Mouse (Mus musculus) limb, embryonic 11.5 days (tissue): Measurements from ENCODE around the gene Washc2. TPM values are rescaled to one million over a fixed set of nuclear protein-coding genes. Genes with fewer than 3 reads are reported as not detected.

Experiments used
- ATAC-seq: fragments of 200-750 bp; cut with Nextera tagmentation; 2 replicates; pipeline ENCODE4 v1.8.0; 2017; ENCODE audit warnings: low read depth; ENCODE audit not compliant: insufficient number of reproducible peaks, low FRiP score, low TSS enrichment
- DNase-seq: peaks from one replicate; pipeline ENCODE4 v3.0.0-alpha.2; 2015; ENCODE audit warnings: low spot score
- H3K27ac ChIP-seq: fragments of 300-500 bp; sonication (generic); replicated peaks from 2 replicates; pipeline ENCODE4 v1.5.1; 2014; ENCODE audit warnings: low read depth, mild to moderate bottlenecking, low read length
- H3K27me3 ChIP-seq: fragments of 300-500 bp; sonication (generic); 2 replicates; pipeline ENCODE4 v1.6.1; 2014; ENCODE audit warnings: mild to moderate bottlenecking, low read length, mixed read lengths; ENCODE audit not compliant: control insufficient read depth, insufficient read depth
- H3K36me3 ChIP-seq: fragments of 300-500 bp; sonication (generic); 2 replicates; pipeline ENCODE4 v1.6.1; 2014; ENCODE audit warnings: mild to moderate bottlenecking, low read length, moderate library complexity, mixed read lengths; ENCODE audit not compliant: control insufficient read depth, insufficient read depth
- H3K4me1 ChIP-seq: fragments of 300-500 bp; sonication (generic); 2 replicates; pipeline ENCODE4 v1.6.1; 2014; ENCODE audit warnings: low read length, mixed read lengths; ENCODE audit not compliant: control insufficient read depth, insufficient read depth
- H3K4me2 ChIP-seq: fragments of 300-500 bp; sonication (generic); 2 replicates; pipeline ENCODE4 v1.6.1; 2014; ENCODE audit warnings: low read depth, mild to moderate bottlenecking, moderate library complexity; ENCODE audit not compliant: severe bottlenecking
- H3K4me3 ChIP-seq: fragments of 300-500 bp; sonication (generic); 2 replicates; pipeline ENCODE4 v1.5.1; 2014; ENCODE audit warnings: low read depth, low read length
- H3K9ac ChIP-seq: fragments of 300-500 bp; sonication (generic); 2 replicates; pipeline ENCODE4 v1.6.1; 2014; ENCODE audit warnings: mild to moderate bottlenecking, low read length
- H3K9me3 ChIP-seq: fragments of 300-500 bp; sonication (generic); 2 replicates; pipeline ENCODE4 v1.6.1; 2016; ENCODE audit warnings: low read length; ENCODE audit not compliant: control insufficient read depth
- WGBS: fragments of 180-500 bp; shearing (Covaris S2); extraction: QIAGEN DNeasy Blood & Tissue Kit; methylation state at CpG from one replicate; pipeline ENCODE4 v1.1.7; 2014; 5-methylcytosine and 5-hydroxymethylcytosine counted together
- polyA plus RNA-seq: library from polyadenylated mRNA; unstranded; fragments of >200 nt; fragmentation: Nextera tagmentation; extraction: Ambion mirVana; gene quantifications from 2 replicates; pipeline ENCODE4 v1.2.1, GENCODE M21; 2014

The Washc2 gene
- polyA plus RNA-seq, 1 experiment from 2014 or later, result 45.7 TPM

GRCm38 (mm10) chr6:116235336-116235735 lies 27.5 kb downstream of the Washc2 start:
- ATAC-seq (no peak), DNase-seq (no peak)
- no peak overlapping the region for H3K4me2 ChIP-seq
- 96% methylated on average over 5 of the region's 5 CpGs for WGBS
- H3K4me3 ChIP-seq, result no peak overlapping the region
- no peak overlapping the region for H3K27ac ChIP-seq
- peaks cover 9% of the 10 kb centered on the region for H3K36me3 ChIP-seq
- no peak overlapping the region for H3K9ac ChIP-seq
- H3K27me3 ChIP-seq, result no peaks in the 10 kb centered on the region
- H3K4me1 ChIP-seq, result no peaks in the 10 kb centered on the region
- no peaks in the 10 kb centered on the region for H3K9me3 ChIP-seq

GRCm38 (mm10) chr6:116238083-116238482 lies 30.2 kb downstream of the Washc2 start:
- Histone ChIP-seq H3K9ac (no peak overlapping the region), H3K27me3 (no peaks in the 10 kb centered on the region), H3K4me2 (no peak overlapping the region), H3K4me1 (no peaks in the 10 kb centered on the region), H3K36me3 (peaks cover 2% of the 10 kb centered on the region; the same call in 1 of the 2 replicates), H3K9me3 (no peaks in the 10 kb centered on the region), H3K4me3 (no peak overlapping the region), H3K27ac (no peak overlapping the region)
- ATAC-seq (no peak), DNase-seq (no peak)
- 91% methylated on average over 5 of the region's 5 CpGs for WGBS

GRCm38 (mm10) chr6:116240371-116240770 lies 32.5 kb downstream of the Washc2 start:
- no peak for ATAC-seq
- H3K27me3 ChIP-seq, result no peaks in the 10 kb centered on the region
- H3K9ac ChIP-seq, result no peak overlapping the region
- WGBS, result 79% methylated on average over 2 of the region's 2 CpGs
- no peak for DNase-seq
- H3K27ac ChIP-seq, result no peak overlapping the region
- no peak overlapping the region for H3K4me2 ChIP-seq
- peaks cover 2% of the 10 kb centered on the region; the same call in 1 of the 2 replicates for H3K36me3 ChIP-seq
- H3K9me3 ChIP-seq, result no peaks in the 10 kb centered on the region
- no peak overlapping the region for H3K4me3 ChIP-seq
- H3K4me1 ChIP-seq, result no peaks in the 10 kb centered on the region

- H3K27ac ChIP-seq, result no peak overlapping the region
- DNase-seq (no peak), ATAC-seq (no peak)
- WGBS, result 96% methylated on average over 4 of the region's 4 CpGs
- H3K36me3 ChIP-seq, result 0 out of 2 replicates have a peak, but pooled peaks cover 2% of the 10 kb centered on the region
- no peak overlapping the region for H3K4me2 ChIP-seq
- H3K9ac ChIP-seq, result no peak overlapping the region
- H3K4me1 ChIP-seq, result no peaks in the 10 kb centered on the region
- H3K9me3 ChIP-seq, result no peaks in the 10 kb centered on the region
- no peak overlapping the region for H3K4me3 ChIP-seq
- no peaks in the 10 kb centered on the region for H3K27me3 ChIP-seq
Measured at GRCm38 (mm10) chr6:116259649-116260048, 51.8 kb downstream of the Washc2 start.

DNA sequence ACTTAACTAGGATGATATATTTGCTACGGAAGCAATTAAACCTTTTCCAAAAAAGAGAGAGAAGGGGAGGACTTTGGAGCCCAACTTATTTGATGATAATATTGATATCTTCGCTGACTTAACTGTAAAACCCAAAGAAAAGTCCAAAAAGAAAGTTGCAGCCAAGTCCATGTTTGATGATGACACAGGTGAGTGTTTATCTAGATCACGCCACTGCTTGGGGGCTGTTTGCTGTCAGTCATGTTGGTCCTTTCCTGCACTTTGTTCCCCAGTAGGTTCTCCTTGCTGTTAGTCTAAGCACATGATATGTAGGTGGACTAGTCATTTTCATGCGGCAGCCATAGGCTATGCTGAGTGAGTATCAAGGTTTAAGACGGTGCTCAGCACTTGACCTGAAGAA lies 52.6 kb downstream of the Washc2 start:
- Histone ChIP-seq H3K9me3 (no peaks in the 10 kb centered on the region), H3K4me3 (no peak overlapping the region), H3K9ac (no peak overlapping the region), H3K27me3 (no peaks in the 10 kb centered on the region), H3K4me2 (no peak overlapping the region), H3K27ac (no peak overlapping the region), H3K4me1 (no peaks in the 10 kb centered on the region), H3K36me3 (0 out of 2 replicates have a peak, but pooled peaks cover 2% of the 10 kb centered on the region)
- ATAC-seq (no peak), DNase-seq (no peak)
- WGBS, result 90% methylated on average over 5 of the region's 5 CpGs

DNA sequence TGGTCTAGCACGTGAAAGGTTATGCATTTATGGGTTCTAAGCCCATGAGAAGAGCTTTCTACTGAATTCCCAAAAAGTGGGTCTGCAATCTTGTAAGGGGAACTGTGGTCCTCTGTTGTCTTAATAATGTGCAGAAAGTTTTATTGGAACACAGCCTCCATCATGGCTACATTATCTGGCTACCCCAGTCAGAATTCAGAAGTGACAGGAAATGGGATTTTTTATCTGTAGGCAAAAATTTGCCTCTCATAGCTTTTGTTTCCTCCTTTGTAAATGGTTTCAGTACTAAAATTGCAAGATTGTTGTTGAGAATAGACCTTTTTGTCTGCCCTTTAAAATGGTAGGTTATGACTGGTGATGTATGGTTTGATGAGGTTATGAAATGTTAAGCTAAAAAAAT lies 55.0 kb downstream of the Washc2 start:
- DNase-seq, result no peak
- 0 out of 2 replicates have a peak, but pooled peaks cover 2% of the 10 kb centered on the region for H3K4me1 ChIP-seq
- H3K4me2 ChIP-seq, result no peak overlapping the region
- H3K4me3 ChIP-seq, result no peak overlapping the region
- H3K36me3 ChIP-seq, result no peaks in the 10 kb centered on the region
- no peaks in the 10 kb centered on the region for H3K9me3 ChIP-seq
- no peak overlapping the region for H3K9ac ChIP-seq
- WGBS, result 93% methylated on average over 1 of the region's 1 CpGs
- H3K27me3 ChIP-seq, result no peaks in the 10 kb centered on the region
- no peak for ATAC-seq
- no peak overlapping the region for H3K27ac ChIP-seq

DNA sequence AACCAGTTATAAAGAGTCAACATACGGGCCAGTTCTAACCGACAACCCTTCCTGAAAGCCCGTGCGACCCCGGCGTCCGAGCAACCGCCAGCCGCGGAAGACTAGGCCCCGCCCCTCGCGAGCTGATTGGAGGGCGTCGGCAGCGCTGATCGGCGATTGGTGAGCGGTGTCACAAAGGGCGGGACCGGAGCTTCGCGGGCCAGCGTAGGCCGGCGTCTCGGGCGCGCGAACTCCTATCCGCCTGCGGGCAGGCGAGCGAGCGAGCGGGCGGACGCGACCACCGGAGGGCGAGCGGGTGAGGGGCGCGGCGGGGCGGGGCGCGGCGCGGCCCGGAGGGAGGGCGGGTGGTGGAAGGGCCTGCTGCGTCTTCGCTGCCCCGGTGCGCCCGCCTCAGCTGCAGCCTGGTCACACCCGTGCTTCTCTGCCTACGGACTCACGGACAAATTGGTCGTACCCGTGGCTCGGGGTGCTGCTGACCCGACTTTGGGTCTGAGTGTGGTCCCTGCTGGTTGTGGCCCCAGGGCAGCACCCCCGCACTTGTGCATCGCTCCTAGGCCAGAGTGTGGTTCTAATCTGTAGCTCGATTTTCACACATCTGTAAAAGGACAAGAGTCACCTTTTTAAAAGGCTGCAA lies 56.3 kb downstream of the Washc2 start, which contains the start of gene Zfand4:
Gene Zfand4, plus strand, starts transcription at position 205 of the 634 bp plus-strand sequence.
- H3K36me3 ChIP-seq, result no peaks in the 10 kb centered on the region
- H3K27me3 ChIP-seq, result no peaks in the 10 kb centered on the region
- H3K4me3 ChIP-seq, result peak within 1 kb of the TSS; percentile 52
- ATAC-seq (peak; percentile 96), DNase-seq (peak; percentile 96)
- H3K4me2 ChIP-seq, result peak within 1 kb of the TSS; percentile 58
- WGBS, result under 1% methylated on average over 58 of the region's 67 CpGs
- H3K9me3 ChIP-seq, result no peaks in the 10 kb centered on the region
- 0 out of 2 replicates have a peak, but pooled peaks cover 2% of the 10 kb centered on the region for H3K4me1 ChIP-seq
- H3K9ac ChIP-seq, result peak within 1 kb of the TSS; percentile 59
- H3K27ac ChIP-seq, result peak within 1 kb of the TSS; percentile 8; the same call in 1 of the 2 replicates

DNA sequence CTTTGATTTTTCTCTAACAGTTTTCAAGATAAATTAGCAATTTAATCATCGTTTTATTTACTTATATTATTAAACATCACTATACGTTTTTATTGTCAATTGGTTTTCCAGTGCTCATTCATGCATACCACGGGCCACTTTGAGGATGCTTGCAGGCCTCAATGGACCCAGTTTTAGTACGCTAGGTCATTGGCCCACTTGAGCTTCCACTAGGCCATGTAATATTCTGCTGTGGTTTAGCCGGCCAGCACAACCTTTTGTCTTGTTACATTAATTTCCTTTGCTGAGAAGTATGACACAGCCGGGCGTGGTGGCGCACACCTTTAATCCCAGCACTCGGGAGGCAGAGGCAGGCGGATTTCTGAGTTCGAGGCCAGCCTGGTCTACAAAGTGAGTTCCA lies 57.0 kb downstream of the Washc2 start:
- Histone ChIP-seq H3K27ac (no peak overlapping the region), H3K4me2 (peak overlapping the region; percentile 58), H3K4me3 (peak overlapping the region; percentile 52; the same call in 1 of the 2 replicates), H3K4me1 (0 out of 2 replicates have a peak, but pooled peaks cover 2% of the 10 kb centered on the region), H3K9me3 (no peaks in the 10 kb centered on the region), H3K27me3 (no peaks in the 10 kb centered on the region), H3K9ac (no peak overlapping the region; the same call in 1 of the 2 replicates), H3K36me3 (no peaks in the 10 kb centered on the region)
- WGBS, result 86% methylated on average over 11 of the region's 11 CpGs
- no peak for DNase-seq
- no peak for ATAC-seq
